Mouse (Mus musculus) hematopoietic stem cell, adult 5-6 weeks (primary cell): ENCODE measurements around the gene Ankrd63. TPM values are rescaled to one million over a fixed set of nuclear protein-coding genes. Genes with fewer than 3 reads are reported as not detected.

Source experiments
- ATAC-seq, 2 experiments: fragments of 125-278 bp in 1 of 2; replicated peaks in 1 of 2; 2 replicates each; pipeline ENCODE4 v1.8.0; 2016 to 2017; ENCODE audit warnings: inconsistent platforms in 2 of 2, mild to moderate bottlenecking in 2 of 2, moderate number of reproducible peaks in 2 of 2, low read depth in 1 of 2, moderate TSS enrichment in 1 of 2; ENCODE audit not compliant: low FRiP score in 2 of 2, poor library complexity in 2 of 2, severe bottlenecking in 2 of 2, insufficient read depth in 1 of 2, low TSS enrichment in 1 of 2
- total RNA-seq: library from RNA; stranded (forward); fragments of 172-1452, 232-1000 nt; gene quantifications from 2 replicates; pipeline ENCODE4 v1.2.3, GENCODE M21; 2017

Ankrd63 gene
- total RNA-seq, 1 experiment from 2014 or later = 1.9 TPM

DNA sequence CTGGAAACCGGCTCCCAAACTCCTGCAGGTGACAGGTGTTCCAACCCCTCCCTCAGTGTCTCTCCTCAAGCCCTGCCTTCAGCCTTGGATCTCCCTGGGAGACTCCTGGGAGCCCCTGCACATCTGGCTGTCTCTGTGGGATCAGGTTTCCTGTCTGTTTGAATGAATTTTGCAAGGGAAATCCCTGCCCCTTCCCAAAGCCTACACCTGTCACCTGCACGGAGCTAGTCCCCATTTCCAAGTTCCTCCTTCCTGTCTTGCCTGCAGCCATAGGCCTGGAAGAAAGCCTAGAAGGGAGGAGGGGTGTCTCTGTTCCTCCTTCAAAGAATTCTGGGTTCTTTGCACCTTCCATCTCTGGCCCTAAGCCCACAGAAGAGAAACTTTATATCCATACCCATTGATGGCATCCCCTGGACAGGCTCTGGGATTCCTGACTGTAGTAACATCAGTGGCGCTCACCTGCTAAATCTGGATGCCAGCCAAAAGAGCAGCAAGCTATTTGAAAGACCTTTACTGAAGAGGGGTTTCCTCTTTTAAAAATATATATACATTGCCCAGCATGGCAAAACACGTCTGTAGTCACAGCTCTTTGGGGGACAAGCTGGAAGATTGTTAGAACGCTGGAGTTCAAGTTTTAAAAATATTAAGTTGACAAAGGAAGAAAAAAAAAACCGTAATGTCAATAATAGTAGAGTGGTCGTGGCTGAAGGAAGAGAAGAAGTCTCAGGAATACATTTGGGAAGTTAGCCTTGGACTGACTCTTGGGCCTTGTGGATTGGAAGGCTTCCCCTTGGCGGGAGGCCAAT is 26.3 kb upstream of the Ankrd63 start:
- no peak for ATAC-seq

DNA sequence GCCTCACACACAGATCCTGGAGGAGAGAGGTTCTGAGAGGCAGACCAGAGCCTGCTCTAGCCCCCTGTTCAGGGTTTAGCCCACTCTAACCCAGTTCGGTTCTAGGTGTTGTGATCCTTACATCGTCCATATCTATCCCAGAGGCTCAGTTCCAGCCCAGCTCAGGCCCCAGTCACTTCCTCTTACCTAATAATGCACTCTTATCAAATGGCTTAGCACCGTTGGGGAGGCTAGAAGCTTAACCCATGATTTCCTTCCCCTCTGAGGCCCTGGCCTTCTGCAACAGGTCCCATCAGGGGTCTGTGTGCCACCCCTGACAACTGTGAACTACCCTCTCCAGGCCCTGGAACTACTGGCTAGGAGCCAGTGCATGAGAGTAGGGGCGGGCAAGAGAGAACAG is 25.4 kb upstream of the Ankrd63 start:
- peak; percentile 39 to 57 for ATAC-seq

- peak; percentile 51 to 68 for ATAC-seq
Observed at GRCm38 (mm10) chr2:118728337-118728736, 24.6 kb upstream of the Ankrd63 start, which contains the start of gene Plcb2. Gene Plcb2, minus strand, starts transcription at chr2:118728438.

DNA sequence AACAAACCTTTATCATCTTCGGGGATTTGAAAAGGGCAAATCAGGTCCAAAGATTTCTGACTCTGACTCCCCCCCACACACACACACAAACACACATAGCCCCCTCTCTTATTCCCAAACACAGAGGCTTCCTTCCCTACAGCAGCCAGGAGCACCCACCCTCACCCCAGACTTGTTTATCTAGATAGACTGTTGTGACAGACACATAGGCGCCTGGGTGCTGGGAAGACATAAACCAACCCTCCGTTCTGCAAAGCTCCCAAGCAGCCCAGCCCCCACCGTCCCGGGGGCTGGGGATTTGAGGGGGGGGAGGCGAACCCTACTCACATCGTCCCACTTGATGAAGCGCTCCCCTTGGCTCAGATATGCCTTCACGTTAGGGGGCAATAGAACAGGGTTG is 24.1 kb upstream of the Ankrd63 start:
- ATAC-seq = no peak

- no peak for ATAC-seq
Observed at GRCm38 (mm10) chr2:118726873-118727272, 23.1 kb upstream of the Ankrd63 start.

DNA sequence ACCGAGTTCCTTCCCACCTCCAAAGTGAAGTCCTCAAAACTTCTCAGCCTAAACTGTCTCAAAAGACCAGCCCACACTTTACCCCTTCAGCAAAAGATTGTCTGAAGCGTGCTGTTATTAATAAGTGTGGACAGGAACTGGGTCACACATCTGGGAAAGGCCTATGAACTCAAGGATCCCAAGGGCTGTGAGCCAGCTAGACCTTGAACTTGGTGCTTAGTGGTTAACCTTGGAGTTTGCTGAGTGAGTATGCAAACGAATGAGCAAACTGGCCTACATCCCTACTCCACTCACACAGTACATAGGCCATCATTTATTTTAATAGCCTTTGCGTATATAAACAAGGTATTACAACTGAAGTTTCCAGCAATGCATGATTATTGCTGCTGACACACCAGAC is 21.7 kb upstream of the Ankrd63 start:
- ATAC-seq = no peak

DNA sequence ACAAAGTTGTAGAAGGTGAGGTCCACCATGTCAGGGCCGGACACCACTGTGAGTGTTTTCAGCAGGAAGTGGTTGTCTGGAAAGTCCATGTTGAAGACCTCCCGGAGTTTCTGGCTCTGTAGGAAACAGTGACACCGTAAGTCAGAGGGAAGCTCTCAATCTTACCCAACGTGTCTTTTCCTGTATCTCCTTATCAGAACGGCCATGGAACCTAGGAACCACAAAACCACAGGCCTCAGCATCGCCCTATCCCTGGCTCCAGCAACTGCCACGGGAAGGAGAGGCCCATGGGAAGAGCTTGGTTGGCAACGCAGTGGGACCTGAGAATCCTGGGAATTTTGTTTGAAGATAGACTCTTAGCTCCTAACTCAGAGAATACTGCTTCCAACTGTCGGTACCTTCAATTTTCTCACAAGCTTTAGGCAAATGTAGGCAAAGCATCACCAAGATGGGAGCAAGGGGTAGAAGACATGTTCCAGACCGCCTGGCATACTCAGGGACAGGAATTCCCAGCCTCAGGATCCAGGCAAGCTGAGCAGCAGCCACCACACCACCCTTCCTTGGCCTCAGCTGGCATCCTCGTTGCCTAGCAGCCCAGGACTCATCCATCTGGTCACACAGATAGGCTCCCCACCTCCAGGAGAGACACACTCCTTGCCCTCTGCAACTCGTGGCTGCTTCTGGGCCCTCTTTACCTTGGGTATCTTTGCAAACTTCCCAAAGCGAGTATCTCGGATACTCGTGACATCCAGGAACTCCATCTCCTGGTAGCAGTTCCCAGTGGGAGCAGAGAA is 20.1 kb upstream of the Ankrd63 start:
- no peak for ATAC-seq

- ATAC-seq = no peak
Observed at GRCm38 (mm10) chr2:118716677-118717076, 12.9 kb upstream of the Ankrd63 start.

GRCm38 (mm10) chr2:118714230-118714629 is 10.5 kb upstream of the Ankrd63 start:
- no peak for ATAC-seq

DNA sequence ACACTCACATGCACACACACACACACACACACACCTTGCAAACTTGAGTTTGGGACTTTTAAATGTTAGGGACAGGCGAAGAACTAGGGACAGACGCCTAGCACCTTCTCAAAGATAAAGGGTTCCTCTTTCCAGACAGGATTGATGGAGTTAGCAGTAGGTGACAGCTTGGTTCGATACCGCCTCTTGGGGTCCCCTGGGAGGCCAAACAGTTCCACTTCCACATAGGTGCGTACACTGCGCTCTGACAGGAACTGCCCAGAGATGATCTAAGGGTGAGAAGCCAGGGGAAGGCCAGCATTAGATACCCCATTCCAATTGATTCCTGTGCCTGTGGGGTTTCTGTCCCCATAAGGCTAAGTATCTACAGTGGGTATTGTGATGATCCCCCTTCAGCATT is 9.9 kb upstream of the Ankrd63 start:
- ATAC-seq = no peak

- ATAC-seq = peak in 1 of 2 experiments; percentile 22; a peak in 1 of 4 replicates
Observed at GRCm38 (mm10) chr2:118711038-118711494, 7.3 kb upstream of the Ankrd63 start.

DNA sequence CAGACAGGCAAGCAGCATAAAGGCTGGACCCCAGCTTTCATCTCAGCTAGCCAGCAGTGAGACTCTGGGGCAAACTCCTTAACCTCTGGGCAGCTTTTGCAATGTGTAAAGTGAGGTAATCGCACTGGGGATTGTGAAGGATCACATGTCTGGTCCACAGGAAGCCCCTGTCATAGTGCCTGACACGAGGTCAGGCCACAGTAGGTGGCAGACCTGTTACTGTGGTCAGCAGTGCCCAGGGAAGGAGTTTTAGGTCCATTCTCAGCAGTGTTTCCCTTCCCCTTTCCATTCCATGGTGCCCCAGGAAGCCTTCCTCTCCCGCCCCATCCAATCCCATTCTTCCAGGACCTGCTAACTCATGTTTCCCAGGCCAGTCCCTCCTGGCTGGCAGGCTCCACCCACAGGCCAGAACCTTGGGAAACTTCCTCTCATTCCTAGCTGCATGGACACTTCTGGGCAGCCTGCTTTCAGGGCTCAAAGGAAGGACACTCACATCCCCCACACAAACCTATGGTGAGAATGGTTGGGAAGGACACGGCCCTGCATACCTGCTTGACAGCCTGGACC is 6.0 kb upstream of the Ankrd63 start:
- peak in 1 of 2 experiments; percentile 9; a peak in 1 of 4 replicates for ATAC-seq

DNA sequence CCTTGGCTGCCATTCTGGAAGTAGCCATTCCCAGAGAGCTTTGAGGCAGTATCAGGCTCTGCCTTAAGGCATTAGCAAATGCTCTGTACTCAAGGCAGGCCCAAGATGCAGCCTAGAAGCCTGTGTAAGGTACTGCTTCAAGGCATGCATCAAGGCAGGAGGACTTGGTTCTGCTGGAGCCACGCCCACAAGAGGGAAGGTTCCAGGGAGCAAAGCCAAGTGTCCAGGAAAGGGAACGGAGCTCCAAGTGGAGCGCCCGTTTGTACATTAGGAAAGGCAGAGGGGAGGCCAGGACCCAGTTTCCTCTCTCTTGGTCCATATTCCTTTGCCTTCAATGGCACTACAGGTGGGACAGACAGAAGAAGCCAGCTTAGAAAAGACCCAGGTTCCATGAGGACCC is 4.7 kb upstream of the Ankrd63 start:
- ATAC-seq = no peak

DNA sequence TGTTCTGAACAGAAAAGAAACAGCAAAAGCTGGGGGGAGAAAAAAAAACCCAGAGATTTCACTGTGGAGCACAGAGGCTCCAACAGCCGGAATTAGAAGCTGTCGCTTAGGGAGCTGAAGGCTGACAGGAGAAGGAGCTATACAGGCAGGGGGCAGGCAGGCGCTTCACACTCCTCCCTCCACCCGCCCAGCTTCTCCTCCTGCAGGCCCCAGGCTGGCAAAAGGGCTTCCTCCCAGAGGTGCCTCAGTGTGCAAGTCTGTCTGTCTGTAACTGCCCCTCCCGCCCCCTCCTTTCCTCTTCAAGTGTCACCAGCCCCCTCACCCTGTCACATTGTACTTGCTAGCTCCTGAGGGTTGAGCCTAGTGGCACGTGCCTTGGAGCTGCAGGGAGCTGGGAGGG is 2.7 kb upstream of the Ankrd63 start:
- peak; percentile 29 to 68; a peak in 3 of 4 replicates for ATAC-seq

DNA sequence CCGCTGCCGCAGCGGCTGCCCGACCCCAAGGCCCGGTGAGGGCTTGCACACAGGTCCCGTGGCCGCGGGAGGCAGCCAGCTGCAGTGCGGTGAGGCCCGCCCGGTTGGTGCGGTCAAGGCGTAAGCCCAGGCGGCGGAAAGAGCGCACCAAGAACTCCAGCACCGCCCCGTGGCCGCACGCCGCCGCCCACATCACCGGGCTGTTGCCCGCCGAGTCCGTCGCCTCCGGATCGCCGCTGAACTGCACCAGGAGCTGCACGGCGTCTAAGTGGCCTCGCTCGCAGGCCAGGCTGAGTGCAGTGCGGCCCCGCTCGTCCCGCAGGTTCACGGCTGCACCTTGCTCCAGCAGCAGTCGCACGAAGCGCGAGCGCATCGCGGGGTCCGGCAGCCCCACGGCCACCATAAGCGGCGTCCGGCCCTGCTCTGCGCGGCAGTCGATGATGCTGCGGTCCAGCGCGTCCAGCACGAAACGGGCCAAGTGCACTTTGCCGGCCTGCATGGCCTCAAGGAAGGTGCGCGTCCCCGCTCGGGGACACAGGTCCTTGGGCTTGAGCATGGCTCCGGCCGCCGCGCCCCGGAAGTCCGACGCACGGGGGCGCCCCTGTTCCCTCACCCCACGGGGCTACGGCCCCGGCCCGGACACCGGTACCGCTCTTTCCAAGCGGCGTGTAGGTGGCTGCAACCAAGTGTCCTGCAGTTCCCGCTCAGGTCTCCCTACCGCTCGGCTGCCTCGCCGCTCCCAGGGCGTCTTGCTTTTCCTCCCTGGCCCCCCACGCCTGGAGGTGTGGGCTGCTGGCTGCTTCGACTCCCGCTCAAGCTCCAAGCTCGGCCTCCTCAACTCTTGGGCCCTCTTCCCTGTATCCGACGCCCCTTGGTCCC is 641 bp downstream of the Ankrd63 start:
- no peak for ATAC-seq

GRCm38 (mm10) chr2:118701971-118702882 is 1.5 kb downstream of the Ankrd63 start:
- no peak for ATAC-seq
